Mouse (Mus musculus) midbrain, embryonic 15.5 days (tissue): ENCODE measurements around the gene Klhl33. TPM values are rescaled to one million over a fixed set of nuclear protein-coding genes. Genes with fewer than 3 reads are reported as not detected.
"Not testable (repeated sequence)": the region's sequence is repeated elsewhere in the genome, so short reads cannot be mapped to it uniquely, and the experiment has no call there.

Experiments used
- ATAC-seq: fragments of 200-750 bp; cut with Nextera tagmentation; replicated peaks from 2 replicates; pipeline ENCODE4 v1.8.0; 2017; ENCODE audit warnings: moderate TSS enrichment
- H3K27ac ChIP-seq: fragments of 300-500 bp; sonication (generic); 2 replicates; pipeline ENCODE4 v1.5.1; 2015; ENCODE audit warnings: mild to moderate bottlenecking, inconsistent platforms
- H3K27me3 ChIP-seq: fragments of 300-500 bp; sonication (generic); replicated peaks from 2 replicates; pipeline ENCODE4 v1.6.1; 2015; ENCODE audit warnings: inconsistent platforms
- H3K36me3 ChIP-seq: fragments of 300-500 bp; sonication (generic); replicated peaks from 2 replicates; pipeline ENCODE4 v1.6.1; 2015; ENCODE audit warnings: inconsistent platforms
- H3K4me1 ChIP-seq: fragments of 300-500 bp; sonication (generic); 2 replicates; pipeline ENCODE4 v1.6.1; 2015; ENCODE audit warnings: inconsistent platforms
- H3K4me2 ChIP-seq: fragments of 300-500 bp; sonication (generic); 2 replicates; pipeline ENCODE4 v1.6.1; 2015; ENCODE audit warnings: inconsistent platforms, mild to moderate bottlenecking, moderate library complexity
- H3K4me3 ChIP-seq: fragments of 300-500 bp; sonication (generic); 2 replicates; pipeline ENCODE4 v1.5.1; 2015; ENCODE audit warnings: mild to moderate bottlenecking, inconsistent platforms
- H3K9ac ChIP-seq: fragments of 300-500 bp; sonication (generic); 2 replicates; pipeline ENCODE4 v1.6.1; 2015; ENCODE audit warnings: mild to moderate bottlenecking, inconsistent platforms
- H3K9me3 ChIP-seq: fragments of 300-500 bp; sonication (generic); 2 replicates; pipeline ENCODE4 v1.6.1; 2016; ENCODE audit warnings: inconsistent platforms
- WGBS: fragments of 180-500 bp; shearing (Covaris S2); methylation state at CpG from one replicate; pipeline ENCODE4 v1.1.7; 2015; ENCODE audit warnings: mixed read lengths; 5-methylcytosine and 5-hydroxymethylcytosine counted together
- polyA plus RNA-seq: library from polyadenylated mRNA; unstranded; fragments of >200 nt; fragmentation: Nextera tagmentation; extraction: Ambion mirVana; gene quantifications from 2 replicates; pipeline ENCODE4 v1.2.1, GENCODE M21; 2015

Klhl33 gene
- polyA plus RNA-seq, 1 experiment from 2014 or later = 2.1 TPM

DNA sequence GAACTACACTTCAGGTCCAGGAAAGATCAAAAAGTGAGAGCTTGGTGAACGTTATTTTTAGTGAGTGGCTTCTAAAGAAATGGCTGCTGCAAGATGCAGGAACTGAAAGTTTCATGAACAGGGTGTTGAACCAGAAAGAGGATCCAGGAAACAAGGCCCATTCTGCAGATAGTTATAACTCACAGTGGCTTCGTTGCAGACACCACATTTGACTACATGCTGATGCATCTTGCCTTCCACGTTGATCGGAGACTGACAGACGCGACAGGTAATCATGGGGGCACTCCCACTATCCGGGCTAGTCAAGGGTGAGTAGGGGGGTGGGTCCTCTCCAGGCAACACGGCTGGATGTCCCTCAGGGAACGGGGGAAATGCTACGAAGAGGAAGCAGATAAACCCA, 32.6 kb upstream of the Klhl33 start:
- Histone ChIP-seq H3K27ac (peak overlapping the region; percentile 82), H3K4me2 (peak overlapping the region; percentile 78), H3K4me1 (peaks cover 42% of the 10 kb centered on the region), H3K4me3 (peak overlapping the region; percentile 88), H3K9ac (peak overlapping the region; percentile 93), H3K9me3 (no peaks in the 10 kb centered on the region), H3K36me3 (peaks cover 19% of the 10 kb centered on the region), H3K27me3 (no peaks in the 10 kb centered on the region)
- 16% methylated on average over 10 of the region's 10 CpGs for WGBS
- no peak for ATAC-seq

- no peak overlapping the region for H3K4me3 ChIP-seq
- H3K36me3 ChIP-seq = peaks cover 19% of the 10 kb centered on the region
- peaks cover 50% of the 10 kb centered on the region for H3K4me1 ChIP-seq
- ATAC-seq = no peak
- H3K27ac ChIP-seq = no peak overlapping the region
- WGBS = 74% methylated on average over 3 of the region's 3 CpGs
- no peaks in the 10 kb centered on the region for H3K27me3 ChIP-seq
- no peak overlapping the region for H3K4me2 ChIP-seq
- H3K9ac ChIP-seq = no peak overlapping the region
- H3K9me3 ChIP-seq = no peaks in the 10 kb centered on the region
Observed at GRCm38 (mm10) chr14:50927366-50927765, 30.1 kb upstream of the Klhl33 start.

DNA sequence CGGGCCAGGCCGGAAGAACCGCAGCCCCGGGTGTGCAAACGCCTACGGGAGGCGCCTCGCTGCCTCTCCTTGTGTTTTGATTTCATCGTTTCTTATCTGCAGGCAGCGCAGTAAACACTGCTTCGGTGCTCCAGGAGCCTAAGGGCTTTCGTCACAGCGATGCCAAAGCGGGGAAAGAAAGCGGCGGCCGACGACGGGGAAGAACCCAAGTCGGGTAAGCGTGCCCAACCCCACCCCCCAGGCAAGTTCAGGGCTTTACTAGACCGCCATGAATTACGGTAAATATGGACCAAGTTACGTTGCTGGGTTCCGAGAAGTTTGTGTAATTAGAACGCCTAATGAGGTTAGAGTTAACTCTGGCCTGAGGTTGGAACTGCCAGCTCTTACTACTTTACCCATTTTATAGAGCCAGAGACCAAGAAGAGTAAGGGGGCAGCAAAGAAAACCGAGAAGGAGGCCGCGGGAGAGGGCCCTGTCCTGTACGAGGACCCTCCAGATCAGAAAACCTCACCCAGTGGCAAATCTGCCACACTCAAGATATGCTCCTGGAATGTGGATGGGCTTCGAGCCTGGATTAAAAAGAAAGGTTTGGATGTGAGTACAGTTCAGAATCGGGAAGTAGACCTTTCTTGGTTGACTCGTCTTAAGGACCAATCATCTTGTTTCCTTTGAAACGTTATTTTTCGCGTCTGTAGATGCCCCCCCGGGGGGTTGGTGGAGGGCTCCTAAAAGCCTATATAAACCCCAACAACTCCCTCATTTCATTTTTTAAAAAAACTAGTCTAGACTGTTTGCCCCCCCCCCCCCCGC, 28.0 kb upstream of the Klhl33 start:
- Histone ChIP-seq H3K27me3 (no peaks in the 10 kb centered on the region), H3K36me3 (peaks cover 19% of the 10 kb centered on the region), H3K9ac (peak overlapping the region; percentile 62), H3K4me2 (peak overlapping the region; percentile 76), H3K4me3 (peak overlapping the region; percentile 64), H3K27ac (peak overlapping the region; percentile 87), H3K9me3 (no peaks in the 10 kb centered on the region), H3K4me1 (peaks cover 43% of the 10 kb centered on the region)
- ATAC-seq = peak; percentile 48
- WGBS = under 1% methylated on average over 38 of the region's 38 CpGs

- under 1% methylated on average over 57 of the region's 57 CpGs for WGBS
- no peaks in the 10 kb centered on the region for H3K27me3 ChIP-seq
- ATAC-seq = peak; percentile 97
- H3K4me2 ChIP-seq = peak within 1 kb of the TSS; percentile 76
- peak within 1 kb of the TSS; percentile 64 for H3K4me3 ChIP-seq
- H3K9me3 ChIP-seq = no peaks in the 10 kb centered on the region
- peak within 1 kb of the TSS; percentile 87 for H3K27ac ChIP-seq
- H3K4me1 ChIP-seq = peaks cover 35% of the 10 kb centered on the region
- H3K9ac ChIP-seq = peak within 1 kb of the TSS; percentile 62
- H3K36me3 ChIP-seq = peaks cover 19% of the 10 kb centered on the region
Observed at GRCm38 (mm10) chr14:50924281-50925064, 27.2 kb upstream of the Klhl33 start, which contains the start of the genes Osgep and Apex1. TSS of gene Osgep (minus strand) at chr14:50924893. TSS of gene Apex1 (plus strand) at chr14:50924968.

DNA sequence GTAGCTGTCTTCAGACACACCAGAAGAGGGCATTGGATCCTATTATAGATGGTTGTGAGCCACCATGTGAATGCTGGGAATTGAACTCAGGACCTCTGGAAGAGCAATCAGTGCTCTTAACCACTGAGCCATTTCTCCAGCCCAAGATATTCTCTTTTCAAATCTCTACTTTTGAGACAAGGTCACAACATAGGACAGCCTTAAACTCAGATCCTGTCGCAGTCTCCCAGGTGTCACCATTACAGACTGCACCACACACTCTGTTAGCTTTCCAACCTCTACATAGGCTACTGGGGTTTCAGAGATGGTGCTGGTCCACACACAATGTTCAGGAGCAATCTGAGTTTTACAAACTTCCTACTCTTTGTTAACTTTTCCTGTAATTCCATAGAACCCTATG, 26.1 kb upstream of the Klhl33 start:
- H3K27me3 ChIP-seq, ATAC-seq, H3K9me3 ChIP-seq, H3K27ac ChIP-seq: not testable (repeated sequence)
- H3K4me1 ChIP-seq = peaks cover 30% of the 10 kb centered on the region
- peaks cover 17% of the 10 kb centered on the region for H3K36me3 ChIP-seq
- peak overlapping the region; percentile 53; the same call in 1 of the 2 replicates for H3K9ac ChIP-seq
- peak overlapping the region; percentile 64 for H3K4me3 ChIP-seq
- H3K4me2 ChIP-seq = peak overlapping the region; percentile 76
- 86% methylated on average over 1 of the region's 1 CpGs for WGBS

DNA sequence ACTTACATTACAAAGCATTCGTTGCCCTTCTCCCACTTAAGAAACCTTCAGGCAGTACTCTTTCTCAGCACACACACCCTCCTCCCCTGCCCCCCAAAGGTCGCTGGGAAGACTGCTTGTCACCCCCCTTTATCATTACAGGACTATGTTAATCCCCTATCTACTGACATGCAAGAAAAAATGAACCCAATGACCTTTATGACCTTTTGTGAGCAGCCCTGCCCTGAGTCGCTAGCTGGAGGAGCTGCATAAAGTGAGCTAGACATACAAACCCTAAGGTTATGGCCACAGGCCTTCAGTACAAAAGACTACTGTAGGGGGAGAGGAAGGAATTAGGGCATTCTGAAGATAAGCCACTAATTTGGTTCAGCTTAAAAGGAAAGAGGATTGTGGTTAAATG, 14.0 kb upstream of the Klhl33 start:
- Histone ChIP-seq H3K9ac (no peak overlapping the region), H3K4me1 (no peaks in the 10 kb centered on the region), H3K9me3 (no peaks in the 10 kb centered on the region), H3K4me2 (no peak overlapping the region), H3K36me3 (peaks cover 24% of the 10 kb centered on the region), H3K4me3 (no peak overlapping the region), H3K27me3 (no peaks in the 10 kb centered on the region), H3K27ac (no peak overlapping the region)
- no peak; the same call in 1 of the 2 replicates for ATAC-seq
- 63% methylated on average over 3 of the region's 3 CpGs for WGBS

GRCm38 (mm10) chr14:50908126-50908525, 10.8 kb upstream of the Klhl33 start:
- Histone ChIP-seq H3K27me3 (no peaks in the 10 kb centered on the region), H3K36me3 (peaks cover 5% of the 10 kb centered on the region; the same call in 1 of the 2 replicates), H3K9me3 (no peaks in the 10 kb centered on the region), H3K4me3 (no peak overlapping the region), H3K27ac (no peak overlapping the region), H3K4me2 (no peak overlapping the region), H3K4me1 (peaks cover 9% of the 10 kb centered on the region), H3K9ac (no peak overlapping the region)
- WGBS = 81% methylated on average over 4 of the region's 4 CpGs
- ATAC-seq = no peak

- not testable (repeated sequence) for H3K36me3 ChIP-seq, H3K4me2 ChIP-seq, H3K9me3 ChIP-seq, H3K9ac ChIP-seq, H3K27ac ChIP-seq, H3K4me3 ChIP-seq, ATAC-seq, H3K27me3 ChIP-seq, H3K4me1 ChIP-seq
Observed at GRCm38 (mm10) chr14:50905327-50905726, 8.0 kb upstream of the Klhl33 start.

GRCm38 (mm10) chr14:50904828-50905129, 7.5 kb upstream of the Klhl33 start:
- 82% methylated on average over 4 of the region's 4 CpGs for WGBS

DNA sequence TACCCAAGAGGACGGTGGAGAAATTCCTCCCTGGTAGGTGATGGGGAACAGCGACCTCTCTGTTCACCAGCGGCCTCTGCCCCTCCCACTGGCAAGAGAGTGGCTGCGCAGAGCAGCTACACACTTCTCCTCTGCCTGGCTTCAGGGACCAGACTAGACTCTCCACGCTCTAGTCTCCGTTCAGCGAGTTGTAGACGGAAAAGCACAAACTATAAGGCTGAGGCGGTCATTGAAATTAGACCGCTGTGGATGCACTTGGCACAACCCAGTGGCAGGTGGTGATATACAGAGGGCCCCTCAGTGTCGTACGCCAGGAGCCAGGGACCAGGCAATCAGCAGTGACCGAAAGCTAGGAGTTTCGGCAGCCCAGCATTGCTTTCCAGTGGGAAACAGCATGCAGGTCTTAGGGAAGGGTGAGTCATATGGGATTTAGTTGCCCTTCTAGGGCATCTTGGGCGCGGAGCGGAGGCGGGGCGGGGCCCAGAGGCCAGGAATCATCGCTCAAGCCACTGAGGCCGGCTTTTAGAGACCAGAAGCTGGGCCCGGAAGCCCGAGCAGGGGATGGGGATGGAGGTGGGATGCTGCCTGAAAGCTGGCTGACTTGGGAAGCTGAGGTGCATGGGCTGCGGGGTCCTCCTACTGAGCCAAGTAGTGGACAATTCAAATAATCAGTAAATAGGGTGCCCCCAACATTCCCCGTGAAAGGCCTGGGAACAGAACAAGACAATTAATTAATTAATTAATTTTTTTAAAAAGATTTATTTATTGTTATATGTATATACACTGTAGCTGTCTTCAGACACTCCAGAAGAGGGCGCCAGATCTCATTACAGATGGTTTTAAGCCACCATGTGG, 6.9 kb upstream of the Klhl33 start:
- peak overlapping the region; percentile 58 for H3K27ac ChIP-seq
- H3K36me3 ChIP-seq = no peaks in the 10 kb centered on the region
- H3K4me2 ChIP-seq = peak overlapping the region; percentile 68
- peak overlapping the region; percentile 44 for H3K4me3 ChIP-seq
- peaks cover 9% of the 10 kb centered on the region for H3K4me1 ChIP-seq
- ATAC-seq = peak; percentile 92
- H3K9ac ChIP-seq = peak overlapping the region; percentile 48
- WGBS = 3% methylated on average over 26 of the region's 26 CpGs
- H3K9me3 ChIP-seq = no peaks in the 10 kb centered on the region
- H3K27me3 ChIP-seq = no peaks in the 10 kb centered on the region

More at GRCm38 (mm10) chr14:50904828-50905129, 7.5 kb upstream of the Klhl33 start:
- Histone ChIP-seq H3K36me3 (no peaks in the 10 kb centered on the region), H3K4me1 (peaks cover 9% of the 10 kb centered on the region), H3K4me2 (no peak overlapping the region), H3K27me3 (no peaks in the 10 kb centered on the region), H3K9ac (no peak overlapping the region), H3K4me3 (no peak overlapping the region), H3K9me3 (no peaks in the 10 kb centered on the region), H3K27ac (no peak overlapping the region)
- no peak for ATAC-seq

GRCm38 (mm10) chr14:50897992-50898391, 685 bp upstream of the Klhl33 start:
- H3K4me2 ChIP-seq, H3K4me3 ChIP-seq, H3K9ac ChIP-seq, ATAC-seq, H3K9me3 ChIP-seq, H3K36me3 ChIP-seq, H3K27ac ChIP-seq, H3K27me3 ChIP-seq: not testable (repeated sequence)
- peaks cover 16% of the 10 kb centered on the region for H3K4me1 ChIP-seq
- 92% methylated on average over 2 of the region's 2 CpGs for WGBS
